Mouse (Mus musculus) olfactory bulb, adult 2 months (tissue): ENCODE measurements at regions not wholly inside any gene's neighbourhood (a gene's known extent, or its start where the extent isn't known, plus 50 kb on each side); places are given as distances from the start of the nearest gene placed in this dataset.

Experiments used
- CTCF ChIP-seq: fragments of 200-500 bp; IDR thresholded peaks from 2 replicates; pipeline ENCODE4 v1.5.1; 2012; ENCODE audit warnings: low read depth, mild to moderate bottlenecking, low read length, moderate library complexity; ENCODE audit not compliant: insufficient read depth
- POLR2A ChIP-seq: fragments of 200-500 bp; IDR thresholded peaks from 2 replicates; pipeline ENCODE4 v1.6.1; 2012; ENCODE audit warnings: mild to moderate bottlenecking, low read depth, low read length, moderate library complexity; ENCODE audit not compliant: insufficient read depth

GRCm38 (mm10) chr17:27349911-27350310, 145.6 kb upstream of the Lemd2 start:
- TF ChIP-seq CTCF (no peak), POLR2A (no peak)
